Mouse (Mus musculus) midbrain, embryonic 10.5 days (tissue): ENCODE data around the gene Ncbp3. TPM values are rescaled to one million over a fixed set of nuclear protein-coding genes. Genes with fewer than 3 reads are reported as not detected.

Experiments
- DNase-seq: peaks from one replicate; pipeline ENCODE4 v3.0.0-alpha.2; 2017; ENCODE audit warnings: low spot score
- H3K27ac ChIP-seq: fragments of 300-500 bp; sonication (generic); replicated peaks from 2 replicates; pipeline ENCODE4 v1.5.1; 2016; ENCODE audit warnings: mild to moderate bottlenecking
- H3K27me3 ChIP-seq: fragments of 300-500 bp; sonication (generic); 2 replicates; pipeline ENCODE4 v1.6.1; 2016; ENCODE audit warnings: low read depth, mild to moderate bottlenecking; ENCODE audit not compliant: poor library complexity, severe bottlenecking
- H3K36me3 ChIP-seq: fragments of 300-500 bp; sonication (generic); 2 replicates; pipeline ENCODE4 v1.6.1; 2016; ENCODE audit warnings: mild to moderate bottlenecking, moderate library complexity
- H3K4me1 ChIP-seq: fragments of 300-500 bp; sonication (generic); 2 replicates; pipeline ENCODE4 v1.6.1; 2016
- H3K4me3 ChIP-seq: fragments of 300-500 bp; sonication (generic); 2 replicates; pipeline ENCODE4 v1.5.1; 2016; ENCODE audit warnings: mild to moderate bottlenecking, moderate library complexity
- H3K9me3 ChIP-seq: fragments of 300-500 bp; sonication (generic); replicated peaks from 2 replicates; pipeline ENCODE4 v1.6.1; 2016; ENCODE audit warnings: mild to moderate bottlenecking
- WGBS: fragments of 180-500 bp; shearing (Covaris S2); methylation state at CpG from one replicate; pipeline ENCODE4 v1.1.7; 2016; 5-methylcytosine and 5-hydroxymethylcytosine counted together
- polyA plus RNA-seq: library from polyadenylated mRNA; unstranded; fragments of >200 nt; fragmentation: Nextera tagmentation; extraction: Ambion mirVana; gene quantifications from 2 replicates; pipeline ENCODE4 v1.2.1, GENCODE M21; 2016

Gene Ncbp3
- polyA plus RNA-seq, 1 experiment from 2014 or later, result 12.2 TPM

DNA sequence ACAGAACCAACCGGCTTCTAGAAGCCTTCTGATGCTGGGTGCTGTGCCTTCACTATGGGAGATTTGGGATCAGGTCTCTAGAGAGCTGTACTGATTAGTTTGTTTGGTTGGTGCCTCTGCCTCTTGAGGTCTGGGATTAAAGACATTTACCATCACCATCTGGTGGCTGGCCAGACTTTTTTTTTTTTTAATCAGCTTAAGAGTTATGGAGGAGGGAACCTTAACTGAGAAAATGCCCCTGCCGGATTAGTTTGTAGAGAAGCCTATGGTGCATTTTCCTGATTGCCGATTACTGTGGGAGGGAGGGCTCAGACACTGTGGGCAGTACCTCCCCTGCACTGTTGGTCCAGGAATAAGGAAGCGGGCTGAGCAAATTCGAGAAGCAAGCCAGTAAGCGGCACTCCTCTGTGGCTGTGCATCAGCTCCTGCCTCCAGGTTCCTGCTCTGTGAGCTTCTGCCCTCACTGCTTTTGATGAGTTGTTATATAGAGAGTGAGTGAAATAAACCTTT lies 29.7 kb downstream of the Ncbp3 start:
- 78% methylated on average over 6 of the region's 6 CpGs for WGBS
- no peaks in the 10 kb centered on the region for H3K9me3 ChIP-seq
- H3K4me1 ChIP-seq, result peaks cover 4% of the 10 kb centered on the region; the same call in 1 of the 2 replicates
- peaks cover 99% of the 10 kb centered on the region for H3K36me3 ChIP-seq
- no peak overlapping the region for H3K27ac ChIP-seq
- no peaks in the 10 kb centered on the region for H3K27me3 ChIP-seq
- no peak overlapping the region for H3K4me3 ChIP-seq
- DNase-seq, result no peak

DNA sequence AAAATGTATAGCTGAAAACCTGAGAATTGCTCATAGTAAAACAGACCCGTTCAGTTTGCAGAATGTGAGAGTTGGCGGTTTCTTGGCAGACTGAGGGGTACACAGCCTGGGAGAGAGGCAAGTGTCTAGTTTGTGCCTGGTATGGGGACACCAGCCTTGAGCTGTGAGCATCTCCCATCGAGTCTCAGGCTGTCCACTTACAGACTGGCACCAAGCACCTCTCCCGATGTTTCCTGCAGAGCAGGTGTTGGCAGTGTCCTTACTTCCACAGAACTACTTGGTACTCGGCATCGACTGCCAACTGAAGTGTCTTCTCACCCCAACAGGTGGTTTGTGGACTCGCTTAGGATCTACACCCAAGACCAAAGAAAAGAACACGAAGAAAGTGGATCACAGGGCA lies 31.0 kb downstream of the Ncbp3 start:
- Histone ChIP-seq H3K4me1 (peaks cover 4% of the 10 kb centered on the region; the same call in 1 of the 2 replicates), H3K9me3 (no peaks in the 10 kb centered on the region), H3K27me3 (no peaks in the 10 kb centered on the region), H3K27ac (no peak overlapping the region), H3K36me3 (peaks cover 95% of the 10 kb centered on the region), H3K4me3 (no peak overlapping the region)
- WGBS, result 95% methylated on average over 8 of the region's 8 CpGs
- DNase-seq, result no peak

DNA sequence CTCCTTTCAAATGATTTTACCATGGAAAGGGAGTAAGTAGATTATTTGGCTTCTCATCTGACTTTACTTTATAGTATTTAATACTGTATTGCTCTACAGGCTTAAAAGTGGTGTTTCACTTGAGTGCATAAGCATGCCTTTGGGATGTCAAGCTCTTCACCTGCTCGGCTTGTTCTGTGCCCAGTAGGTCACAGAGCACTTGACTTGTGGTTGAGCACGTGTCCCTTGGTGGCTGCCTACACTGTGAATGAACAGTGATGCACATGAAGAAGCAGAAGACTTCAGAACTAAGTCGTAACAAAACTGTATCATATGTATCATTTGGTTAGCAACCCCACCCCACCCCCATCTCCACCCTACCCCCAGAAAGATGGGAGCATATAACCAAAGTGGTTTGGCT lies 32.7 kb downstream of the Ncbp3 start:
- no peak for DNase-seq
- peaks cover 93% of the 10 kb centered on the region for H3K36me3 ChIP-seq
- H3K27me3 ChIP-seq, result no peaks in the 10 kb centered on the region
- peaks cover 4% of the 10 kb centered on the region; the same call in 1 of the 2 replicates for H3K4me1 ChIP-seq
- no peaks in the 10 kb centered on the region for H3K9me3 ChIP-seq
- WGBS, result 91% methylated on average over 3 of the region's 3 CpGs
- no peak overlapping the region for H3K4me3 ChIP-seq
- no peak overlapping the region for H3K27ac ChIP-seq

DNA sequence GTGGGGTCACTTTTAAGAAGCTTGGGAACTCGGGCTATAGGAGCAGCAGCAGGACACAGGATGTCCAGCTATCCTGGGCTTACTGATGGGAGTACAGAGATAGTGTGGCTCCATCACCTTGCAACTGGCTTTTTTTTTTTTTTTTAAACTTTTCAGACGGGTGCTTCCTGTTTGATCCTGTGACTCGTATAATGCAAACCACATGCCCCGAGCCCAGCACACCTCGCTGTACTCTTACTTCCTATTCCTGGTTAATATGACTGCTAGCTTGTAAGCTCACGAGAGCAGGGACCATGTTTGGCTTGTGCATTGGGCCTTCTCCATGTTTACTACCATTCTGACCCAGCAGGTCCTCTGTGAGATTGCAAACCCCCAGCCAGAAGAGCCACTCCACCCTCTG lies 36.7 kb downstream of the Ncbp3 start:
- Histone ChIP-seq H3K27ac (no peak overlapping the region), H3K27me3 (no peaks in the 10 kb centered on the region), H3K4me1 (peaks cover 13% of the 10 kb centered on the region), H3K9me3 (no peaks in the 10 kb centered on the region), H3K36me3 (peaks cover 62% of the 10 kb centered on the region), H3K4me3 (no peak overlapping the region)
- WGBS, result 77% methylated on average over 6 of the region's 6 CpGs
- no peak for DNase-seq

DNA sequence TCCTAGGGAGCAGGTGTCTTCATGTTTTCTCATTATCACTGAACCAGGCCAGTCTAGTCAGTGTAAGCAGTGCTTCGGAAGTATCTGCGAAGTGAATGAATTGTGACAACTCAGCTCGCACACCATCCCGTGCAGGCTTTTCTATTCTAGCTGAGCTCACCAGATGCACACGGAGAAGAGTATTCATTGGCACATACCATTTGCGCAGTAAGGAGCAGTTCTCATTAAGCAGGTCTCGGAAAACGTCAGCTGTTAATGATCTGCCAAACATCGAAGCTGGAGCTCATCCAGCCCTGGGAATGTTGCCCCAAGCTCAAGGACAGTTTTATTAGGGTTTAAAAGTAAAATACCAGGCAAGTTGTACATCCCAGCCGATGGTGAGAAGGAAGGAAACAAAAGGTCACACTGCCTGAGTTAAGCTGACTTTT lies 37.2 kb downstream of the Ncbp3 start:
- DNase-seq, result no peak
- no peaks in the 10 kb centered on the region for H3K27me3 ChIP-seq
- H3K27ac ChIP-seq, result no peak overlapping the region
- no peaks in the 10 kb centered on the region for H3K9me3 ChIP-seq
- no peak overlapping the region for H3K4me3 ChIP-seq
- peaks cover 13% of the 10 kb centered on the region for H3K4me1 ChIP-seq
- peaks cover 57% of the 10 kb centered on the region for H3K36me3 ChIP-seq
- WGBS, result 92% methylated on average over 10 of the region's 10 CpGs

DNA sequence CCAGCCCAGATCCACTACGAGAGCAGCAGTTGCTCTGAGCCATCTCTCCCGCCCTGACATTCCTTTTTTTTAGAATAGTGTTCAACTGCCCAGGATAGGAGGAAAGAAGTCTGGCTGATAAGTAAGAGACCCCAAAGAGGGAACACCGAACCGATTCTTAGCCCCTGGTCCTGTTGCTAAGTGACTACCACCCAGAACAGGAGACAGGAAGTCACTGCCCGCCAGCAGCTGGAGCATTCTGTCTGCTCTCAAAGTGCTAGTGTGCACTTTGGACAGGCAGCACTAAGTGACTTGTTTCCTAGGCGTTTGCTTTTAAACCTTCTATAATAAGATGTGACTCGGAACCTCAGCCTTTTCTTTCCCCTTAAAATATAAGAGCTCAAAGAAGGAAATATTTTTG lies 37.8 kb downstream of the Ncbp3 start:
- Histone ChIP-seq H3K27ac (no peak overlapping the region), H3K4me3 (no peak overlapping the region), H3K4me1 (peaks cover 13% of the 10 kb centered on the region), H3K9me3 (no peaks in the 10 kb centered on the region), H3K36me3 (peaks cover 51% of the 10 kb centered on the region), H3K27me3 (no peaks in the 10 kb centered on the region)
- WGBS, result 87% methylated on average over 7 of the region's 7 CpGs
- DNase-seq, result no peak

DNA sequence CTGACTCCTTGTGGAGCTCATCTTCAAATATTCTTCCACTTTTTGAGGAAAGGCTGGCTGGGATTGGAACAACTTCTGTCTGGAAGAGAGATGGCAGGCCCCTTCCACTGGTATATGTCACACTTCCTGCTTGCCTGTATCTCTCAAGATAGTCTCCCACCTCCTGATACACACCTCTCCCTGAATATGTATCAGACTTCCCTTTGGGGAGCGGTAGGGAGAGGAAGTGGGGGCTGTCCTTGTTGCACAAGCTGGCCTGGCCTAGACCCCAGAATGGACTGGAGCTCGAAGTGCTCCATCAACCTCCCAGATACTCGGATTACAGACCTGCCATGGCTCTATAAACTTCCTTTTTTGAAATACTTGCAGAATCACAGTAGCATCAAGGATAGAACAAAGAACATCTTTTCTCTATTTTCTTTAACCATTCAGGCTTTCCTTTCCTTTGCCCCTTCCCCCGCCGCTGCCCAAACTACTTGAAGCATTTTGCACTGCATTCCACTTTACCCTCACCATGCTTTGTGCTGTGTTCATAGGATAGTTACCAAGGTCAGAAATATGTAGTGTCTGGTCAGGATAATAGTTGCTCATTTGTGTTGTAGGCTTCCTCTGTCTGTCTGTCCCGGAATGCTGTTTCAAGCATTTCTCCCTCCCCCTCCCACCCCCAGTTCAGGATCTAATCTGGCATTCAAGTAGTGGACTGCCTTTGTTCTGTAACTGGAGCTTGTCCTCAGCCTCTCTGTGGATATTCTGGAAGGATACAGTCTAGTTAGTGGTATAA lies 40.3 kb downstream of the Ncbp3 start:
- Histone ChIP-seq H3K36me3 (peaks cover 26% of the 10 kb centered on the region), H3K4me3 (no peak overlapping the region), H3K4me1 (peaks cover 13% of the 10 kb centered on the region), H3K9me3 (no peaks in the 10 kb centered on the region), H3K27me3 (no peaks in the 10 kb centered on the region), H3K27ac (peak overlapping the region; percentile 28; the same call in 1 of the 2 replicates)
- 72% methylated on average over 6 of the region's 6 CpGs for WGBS
- no peak for DNase-seq

DNA sequence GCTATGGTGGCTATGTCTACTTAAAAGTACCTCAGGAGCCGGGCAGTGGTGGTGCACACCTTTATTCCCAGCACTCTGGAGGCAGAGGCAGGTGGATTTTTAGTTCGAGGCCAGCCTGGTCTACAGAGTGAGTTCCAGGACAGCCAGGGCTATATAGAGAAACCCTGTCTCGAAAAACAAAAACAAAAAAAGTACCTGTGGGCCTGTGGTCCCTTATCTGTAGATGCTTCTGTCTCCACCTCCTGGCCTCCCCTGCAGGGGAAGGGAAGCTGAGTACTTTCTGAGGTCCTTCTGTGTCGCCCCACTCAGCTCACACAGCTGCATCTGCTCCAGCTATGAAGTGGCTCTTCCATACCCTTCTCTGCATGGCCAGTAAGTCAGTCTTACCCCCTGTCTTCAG lies 42.7 kb downstream of the Ncbp3 start, which contains the start of gene Itgae:
Gene Itgae, plus strand, starts transcription at position 301 of the 400 bp plus-strand sequence.
- H3K4me1 ChIP-seq, result peaks cover 13% of the 10 kb centered on the region
- H3K27ac ChIP-seq, result no peak within 1 kb of the TSS
- H3K9me3 ChIP-seq, result no peaks in the 10 kb centered on the region
- H3K4me3 ChIP-seq, result no peak within 1 kb of the TSS
- peaks cover 8% of the 10 kb centered on the region for H3K36me3 ChIP-seq
- WGBS, result 87% methylated on average over 4 of the region's 4 CpGs
- DNase-seq, result no peak
- H3K27me3 ChIP-seq, result no peaks in the 10 kb centered on the region

DNA sequence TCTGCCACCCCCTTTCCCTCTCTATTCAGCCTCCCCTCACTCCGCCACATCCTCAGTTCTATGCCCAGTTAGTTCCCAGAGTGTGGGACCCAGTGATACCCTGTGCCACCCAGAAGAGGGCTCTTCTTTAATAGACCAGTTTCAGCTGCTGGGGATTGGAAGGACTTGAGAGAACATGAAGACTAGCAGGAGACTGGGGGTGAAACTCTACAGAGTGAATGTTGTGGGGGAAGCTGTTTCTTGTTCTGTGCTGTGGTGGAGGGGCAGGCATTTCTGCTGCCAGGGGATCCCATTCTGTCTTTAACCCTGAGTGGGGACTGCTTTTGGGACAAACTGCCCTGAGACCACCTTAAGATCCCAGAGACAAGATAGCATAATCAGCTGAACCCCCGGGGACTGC lies 43.2 kb downstream of the Ncbp3 start:
- Histone ChIP-seq H3K36me3 (peaks cover 6% of the 10 kb centered on the region), H3K27ac (no peak overlapping the region), H3K9me3 (no peaks in the 10 kb centered on the region), H3K4me3 (no peak overlapping the region), H3K4me1 (peaks cover 13% of the 10 kb centered on the region), H3K27me3 (no peaks in the 10 kb centered on the region)
- 94% methylated on average over 2 of the region's 2 CpGs for WGBS
- no peak for DNase-seq

DNA sequence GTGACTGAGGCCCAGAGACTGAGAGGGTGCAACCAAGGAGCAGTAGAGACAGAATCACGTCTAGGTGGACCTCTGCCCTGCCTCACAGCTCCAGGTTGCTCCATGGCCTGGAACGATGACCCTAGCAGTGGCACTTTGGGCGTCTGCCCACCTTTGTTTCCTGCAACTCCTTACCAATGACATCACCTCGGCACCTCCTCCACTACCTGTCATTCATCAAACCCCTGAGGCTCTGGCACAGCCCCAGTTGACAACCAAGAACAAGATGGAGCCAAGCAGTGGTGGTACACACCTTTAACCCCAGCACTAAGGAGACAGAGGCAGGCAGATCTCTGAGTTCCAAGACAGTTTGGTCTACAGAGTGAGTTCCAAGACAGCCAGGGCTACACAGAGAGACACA lies 44.5 kb downstream of the Ncbp3 start:
- WGBS, result 91% methylated on average over 4 of the region's 4 CpGs
- H3K4me1 ChIP-seq, result peaks cover 13% of the 10 kb centered on the region
- H3K9me3 ChIP-seq, result no peaks in the 10 kb centered on the region
- H3K27ac ChIP-seq, result no peak overlapping the region
- no peak overlapping the region for H3K4me3 ChIP-seq
- H3K27me3 ChIP-seq, result no peaks in the 10 kb centered on the region
- DNase-seq, result no peak
- no peaks in the 10 kb centered on the region for H3K36me3 ChIP-seq

DNA sequence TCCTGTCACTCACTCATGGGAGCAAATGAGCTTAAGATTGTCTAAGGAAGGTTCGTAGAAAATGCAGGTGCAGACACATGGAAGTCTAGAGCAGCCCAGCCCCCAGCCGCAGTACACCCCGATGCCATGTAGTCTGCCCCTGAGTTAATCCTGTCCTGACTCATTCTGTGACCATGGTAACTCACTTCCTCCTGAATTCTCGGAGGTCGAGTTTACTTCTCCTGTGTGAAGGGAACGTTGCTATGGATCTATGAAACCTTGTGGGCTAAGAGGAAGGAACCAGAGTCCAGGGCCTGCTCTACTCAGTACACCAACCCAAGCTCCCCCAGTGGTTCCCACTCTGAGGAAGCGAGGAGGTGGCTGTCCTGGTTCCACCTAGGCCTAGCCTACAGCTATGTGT lies 45.3 kb downstream of the Ncbp3 start:
- DNase-seq, result no peak
- Histone ChIP-seq H3K4me1 (peaks cover 8% of the 10 kb centered on the region), H3K27ac (no peak overlapping the region), H3K27me3 (no peaks in the 10 kb centered on the region), H3K36me3 (no peaks in the 10 kb centered on the region), H3K4me3 (no peak overlapping the region), H3K9me3 (no peaks in the 10 kb centered on the region)
- 80% methylated on average over 7 of the region's 7 CpGs for WGBS

DNA sequence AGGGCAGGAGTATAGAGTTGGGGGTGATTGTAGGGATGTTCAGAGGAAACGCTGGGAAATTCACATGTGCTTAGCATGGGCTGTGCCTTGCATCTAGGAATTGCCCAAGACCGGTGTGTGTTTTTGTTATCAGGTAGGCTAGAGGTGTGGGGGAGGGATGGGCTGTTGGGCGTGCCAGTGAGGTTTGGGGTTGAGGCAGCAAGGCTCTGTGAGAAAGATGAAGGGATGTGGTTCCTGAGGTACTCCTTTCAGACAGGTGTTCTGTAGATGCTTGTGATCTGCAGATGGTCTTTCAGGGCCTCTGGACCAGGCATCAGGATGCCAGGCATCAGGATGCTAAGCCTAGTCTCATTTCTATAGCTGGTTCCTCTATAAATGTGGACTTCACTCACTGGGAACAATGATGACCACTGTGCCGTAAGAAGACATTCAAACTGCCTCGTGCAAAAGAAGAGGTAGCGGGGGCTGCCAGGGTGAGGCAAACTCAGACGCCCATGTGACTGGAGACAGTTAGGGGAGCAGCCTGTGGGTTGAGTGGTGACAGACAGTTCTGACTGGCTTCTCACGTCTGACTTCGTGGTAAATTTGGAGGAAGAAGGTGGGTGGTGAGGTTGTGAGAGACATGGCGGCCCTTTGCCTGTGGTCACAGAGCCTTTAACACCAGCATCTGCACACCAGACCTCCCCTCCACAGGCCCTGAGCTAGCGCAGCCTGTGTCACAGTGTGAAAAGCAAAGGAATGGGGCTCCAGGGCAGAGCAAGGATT lies 46.8 kb downstream of the Ncbp3 start:
- DNase-seq, result no peak
- Histone ChIP-seq H3K9me3 (no peaks in the 10 kb centered on the region), H3K36me3 (no peaks in the 10 kb centered on the region), H3K4me3 (no peak overlapping the region), H3K27me3 (no peaks in the 10 kb centered on the region), H3K4me1 (no peaks in the 10 kb centered on the region), H3K27ac (no peak overlapping the region)
- 86% methylated on average over 11 of the region's 11 CpGs for WGBS

DNA sequence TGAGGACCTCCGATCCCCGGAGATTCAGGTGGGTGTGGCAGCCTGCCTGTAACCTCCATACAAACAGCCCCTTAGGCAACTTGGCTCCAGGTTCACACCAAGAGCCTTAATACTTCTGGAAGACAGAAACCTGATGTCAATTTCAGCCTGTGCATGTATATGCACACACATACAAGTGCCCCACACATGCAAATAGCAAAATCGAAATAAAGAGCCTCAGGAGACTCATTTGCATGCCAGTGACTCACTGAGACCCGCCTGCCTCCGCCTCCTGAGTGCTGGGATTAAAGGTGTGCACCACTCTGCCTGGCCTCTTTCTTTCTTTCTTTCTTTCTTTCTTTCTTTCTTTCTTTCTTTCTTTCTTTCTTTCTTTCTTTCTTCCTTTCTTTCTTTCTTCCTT lies 51.3 kb downstream of the Ncbp3 start:
- no peak for DNase-seq
- no peaks in the 10 kb centered on the region for H3K27me3 ChIP-seq
- no peaks in the 10 kb centered on the region for H3K36me3 ChIP-seq
- no peaks in the 10 kb centered on the region for H3K9me3 ChIP-seq
- no peak overlapping the region for H3K4me3 ChIP-seq
- H3K4me1 ChIP-seq, result no peaks in the 10 kb centered on the region
- H3K27ac ChIP-seq, result no peak overlapping the region
- 72% methylated on average over 5 of the region's 5 CpGs for WGBS
